Mouse (Mus musculus) spleen, postnatal 0 days (tissue): ENCODE results near the gene Lats1. TPM values are rescaled to one million over a fixed set of nuclear protein-coding genes. Genes with fewer than 3 reads are reported as not detected.

Experiments
- polyA plus RNA-seq: library from polyadenylated mRNA; unstranded; fragments of >200 nt; fragmentation: Nextera tagmentation; extraction: Ambion mirVana; gene quantifications from 2 replicates; pipeline ENCODE4 v1.2.1, GENCODE M21; 2015

The Lats1 gene
- 3.1 and 3.7 TPM in 2 replicates for polyA plus RNA-seq

GRCm38 (mm10) chr10:7680731-7681301, at the start of gene Lats1, which contains the start of gene Pcmt1:
Lats1 (plus strand) TSS chr10:7681214.
Pcmt1 (minus strand) TSS chr10:7681136.

GRCm38 (mm10) chr10:7667342-7667802, 13.6 kb upstream of the Lats1 start, which contains the start of gene Nup43:
Nup43 (plus strand) TSS chr10:7667503.

GRCm38 (mm10) chr10:7725751-7726500, 44.9 kb downstream of the Lats1 start, which contains the start of gene Katna1:
Katna1 (plus strand) TSS chr10:7726000.

Other genes with a start within 250 kb of the Lats1 start
- gene Ulbp1, start 207.6 kb upstream of the Lats1 start, polyA plus RNA-seq: 2.7 and 3.3 TPM in 2 replicates
- gene Lrp11, start 91.4 kb upstream of the Lats1 start, polyA plus RNA-seq: 0.58 and 0.84 TPM in 2 replicates
- 28.9 and 29.8 TPM in 2 replicates for gene Nup43, start 13.7 kb upstream of the Lats1 start, polyA plus RNA-seq
- gene Pcmt1, start 78 bp upstream of the Lats1 start, polyA plus RNA-seq: 126 and 129 TPM in 2 replicates
- gene Katna1, start 44.8 kb downstream of the Lats1 start, polyA plus RNA-seq: 36.3 and 37.3 TPM in 2 replicates
- gene Ginm1, start 111.6 kb downstream of the Lats1 start, polyA plus RNA-seq: 56.3 and 60.2 TPM in 2 replicates
- gene Ppil4, start 111.7 kb downstream of the Lats1 start, polyA plus RNA-seq: 32.9 and 33.1 TPM in 2 replicates
- 0.82 and 1.1 TPM in 2 replicates for gene Zc3h12d, start 151.3 kb downstream of the Lats1 start, polyA plus RNA-seq